In genomic region chr10:18021576-18022311, GRCm38 (mm10) we compare ENCODE assay signal across 8 mouse cellular contexts. TPM values are rescaled to one million over a fixed set of nuclear protein-coding genes. Genes with fewer than 3 reads are reported as not detected.
A peak's percentile ranks its signal among the peaks of the same experiment; 100 is the strongest.
DNase-seq lines count a peak whose midpoint lies in the region; ATAC-seq lines count a peak whose summit lies in the region.

No protein-coding gene starts in this region.

- peak; percentile 69 for ATAC-seq in hindbrain, embryonic 11.5 days (ENCODE audit: low FRiP score)
- ATAC-seq in megakaryocyte-erythroid progenitor cell, adult 5-6 weeks (replicated peaks; ENCODE audit: low FRiP score, low TSS enrichment, poor library complexity, severe bottlenecking) = peak; percentile 32; the same call in 1 of the 2 replicates

- 0 out of 2 replicates have a peak, but pooled peaks cover 2% of the 10 kb centered on the region for H3K4me1 ChIP-seq in brown adipose tissue, adult 24 weeks (ENCODE audit: control insufficient read depth, insufficient read depth, insufficient read length, low read length)
- H3K4me1 ChIP-seq in hindbrain, embryonic 11.5 days (replicated peaks; ENCODE audit: control insufficient read depth, insufficient read depth, low read length) = no peaks in the 10 kb centered on the region; the same call in 1 of the 2 replicates

- peak; percentile 31 for DNase-seq in layer of hippocampus, adult 9-10 months (ENCODE audit: low spot score)
- no peak for DNase-seq in layer of hippocampus, postnatal 10 days (ENCODE audit: low spot score in 2 of 2)
- DNase-seq in hindbrain, embryonic 11.5 days (ENCODE audit: low spot score) = peak; percentile 39
- DNase-seq in left cerebral cortex, postnatal 36 days (ENCODE audit: low spot score in 2 of 2) = no peak
- DNase-seq in thymus, postnatal 4 days = no peak
- no peak for DNase-seq in gastrocnemius, postnatal 10 days

- 36% methylated on average over 14 of the region's 14 CpGs for WGBS in hindbrain, embryonic 11.5 days

- no peaks in the 10 kb centered on the region for H3K9me3 ChIP-seq in hindbrain, embryonic 11.5 days (ENCODE audit: control insufficient read depth, low read length)

- peak overlapping the region; percentile 93 for H3K4me3 ChIP-seq in brown adipose tissue, adult 24 weeks (ENCODE audit: insufficient read depth, low read depth, low read length)
- H3K4me3 ChIP-seq in hindbrain, embryonic 11.5 days (ENCODE audit: low read depth, low read length) = peak overlapping the region; percentile 71

- H3K36me3 ChIP-seq in hindbrain, embryonic 11.5 days (ENCODE audit: control insufficient read depth, insufficient read depth, low read length) = peaks cover 2% of the 10 kb centered on the region; the same call in 1 of the 2 replicates

- intact Hi-C loops in left cerebral cortex, postnatal 36 days (cut with DNase I) = loop anchor here (5.0 kb wide), 1 partner anchor 74 kb away; the partner anchor contains the start of gene Heca

- no peaks in the 10 kb centered on the region for H3K27me3 ChIP-seq in hindbrain, embryonic 11.5 days (ENCODE audit: control insufficient read depth, insufficient read depth, low read length)

- H3K9ac ChIP-seq in hindbrain, embryonic 11.5 days (ENCODE audit: low read depth, low read length) = peak overlapping the region; percentile 95

- H3K4me2 ChIP-seq in hindbrain, embryonic 11.5 days (replicated peaks; ENCODE audit: low read depth, low read length) = peak overlapping the region; percentile 43

- H3K27ac ChIP-seq in brown adipose tissue, adult 24 weeks (replicated peaks; ENCODE audit: low read depth, low read length) = no peak overlapping the region
- H3K27ac ChIP-seq in hindbrain, embryonic 11.5 days (ENCODE audit: low read depth, low read length) = peak overlapping the region; percentile 92

RNA-seq across cellular contexts. Expression of gene Abracl, which starts 1.3 kb away (rescaled TPM):
- total RNA-seq in layer of hippocampus, postnatal 10 days (2021) = 10 to 100 TPM; 32.0 to 36.8 TPM
- 40.5 and 44.3 TPM in 2 replicates for polyA plus RNA-seq in brown adipose tissue, adult 24 weeks (2012; ENCODE audit: insufficient read depth, insufficient read length, missing spikeins)
- 220 and 223 TPM in 2 replicates for polyA plus RNA-seq in hindbrain, embryonic 11.5 days (2014; fragmentation: Nextera tagmentation; extraction: Ambion mirVana)
- 83.6 and 104 TPM in 2 replicates for total RNA-seq in megakaryocyte-erythroid progenitor cell, adult 5-6 weeks (2014; fragmentation: Nextera tagmentation)
- 129 and 168 TPM in 2 replicates for total RNA-seq in megakaryocyte-erythroid progenitor cell, adult 5-6 weeks (2017)
- 10 to 100 TPM; 14.2 to 18.4 TPM for total RNA-seq in left cerebral cortex, postnatal 36 days (2021)
- total RNA-seq in gastrocnemius, postnatal 10 days (2021) = 10 to 100 TPM; 21.9 to 22.3 TPM

RNA-seq across cellular contexts. Expression of gene Reps1, which starts 33.9 kb away (rescaled TPM):
- total RNA-seq in layer of hippocampus, postnatal 10 days (2021) = 10 to 100 TPM; 67.2 to 69.7 TPM
- 8.5 and 13.6 TPM in 2 replicates for polyA plus RNA-seq in brown adipose tissue, adult 24 weeks (2012; ENCODE audit: insufficient read depth, insufficient read length, missing spikeins)
- 24.6 and 29.7 TPM in 2 replicates for polyA plus RNA-seq in hindbrain, embryonic 11.5 days (2014; fragmentation: Nextera tagmentation; extraction: Ambion mirVana)
- 44.4 and 55.8 TPM in 2 replicates for total RNA-seq in megakaryocyte-erythroid progenitor cell, adult 5-6 weeks (2014; fragmentation: Nextera tagmentation)
- total RNA-seq in megakaryocyte-erythroid progenitor cell, adult 5-6 weeks (2017) = 23.0 and 25.5 TPM in 2 replicates
- 10 to 100 TPM; 57.7 to 63.3 TPM for total RNA-seq in left cerebral cortex, postnatal 36 days (2021)
- total RNA-seq in gastrocnemius, postnatal 10 days (2021) = 10 to 100 TPM; 37.6 to 46.3 TPM

Comparison
In these comparisons a context has a peak if more than half of its experiments do, and no peak if none do; other contexts are left out.
1. DNase-seq: peak in layer of hippocampus, adult 9-10 months (single experiment) and hindbrain, embryonic 11.5 days (single experiment); none in layer of hippocampus, postnatal 10 days (0 of 2), left cerebral cortex, postnatal 36 days (0 of 2), thymus, postnatal 4 days (single experiment) and gastrocnemius, postnatal 10 days (single experiment).